Mouse (Mus musculus) heart, embryonic 16.5 days (tissue): ENCODE measurements at regions not wholly inside any gene's neighbourhood (a gene's known extent, or its start where the extent isn't known, plus 50 kb on each side); places are given as distances from the start of the nearest gene placed in this dataset.

Experiments
- ATAC-seq: fragments of 200-750 bp; cut with Nextera tagmentation; replicated peaks from 2 replicates; pipeline ENCODE4 v1.8.0; 2017; ENCODE audit warnings: moderate number of reproducible peaks; ENCODE audit not compliant: insufficient read depth, low FRiP score; ENCODE audit errors: extremely low read depth
- H3K27ac ChIP-seq: fragments of 300-500 bp; sonication (generic); 2 replicates; pipeline ENCODE4 v1.5.1; 2014; ENCODE audit warnings: mild to moderate bottlenecking, low read length, control low read depth, moderate library complexity
- H3K27me3 ChIP-seq: fragments of 300-500 bp; sonication (generic); 2 replicates; pipeline ENCODE4 v1.6.1; 2014; ENCODE audit warnings: low read length, mixed read lengths; ENCODE audit not compliant: control insufficient read depth, insufficient read depth
- H3K36me3 ChIP-seq: fragments of 300-500 bp; sonication (generic); 2 replicates; pipeline ENCODE4 v1.6.1; 2014; ENCODE audit not compliant: control insufficient read depth, insufficient read depth
- H3K4me1 ChIP-seq: fragments of 300-500 bp; sonication (generic); 2 replicates; pipeline ENCODE4 v1.6.1; 2014; ENCODE audit warnings: low read length, mixed read lengths; ENCODE audit not compliant: control insufficient read depth, insufficient read depth
- H3K4me2 ChIP-seq: fragments of 300-500 bp; sonication (generic); 2 replicates; pipeline ENCODE4 v1.6.1; 2014; ENCODE audit warnings: low read depth, mild to moderate bottlenecking, control low read depth, low read length
- H3K4me3 ChIP-seq: fragments of 300-500 bp; sonication (generic); 2 replicates; pipeline ENCODE4 v1.5.1; 2014; ENCODE audit warnings: mild to moderate bottlenecking, control low read depth, low read length
- H3K9ac ChIP-seq: fragments of 300-500 bp; sonication (generic); 2 replicates; pipeline ENCODE4 v1.6.1; 2014; ENCODE audit warnings: low read length, control low read depth
- H3K9me3 ChIP-seq: fragments of 300-500 bp; sonication (generic); replicated peaks from 2 replicates; pipeline ENCODE4 v1.6.1; 2016; ENCODE audit warnings: low read length; ENCODE audit not compliant: control insufficient read depth
- WGBS: fragments of 180-500 bp; shearing (Covaris S2); extraction: QIAGEN DNeasy Blood & Tissue Kit; methylation state at CpG from one replicate; pipeline ENCODE4 v1.1.7; 2014; 5-methylcytosine and 5-hydroxymethylcytosine counted together

DNA sequence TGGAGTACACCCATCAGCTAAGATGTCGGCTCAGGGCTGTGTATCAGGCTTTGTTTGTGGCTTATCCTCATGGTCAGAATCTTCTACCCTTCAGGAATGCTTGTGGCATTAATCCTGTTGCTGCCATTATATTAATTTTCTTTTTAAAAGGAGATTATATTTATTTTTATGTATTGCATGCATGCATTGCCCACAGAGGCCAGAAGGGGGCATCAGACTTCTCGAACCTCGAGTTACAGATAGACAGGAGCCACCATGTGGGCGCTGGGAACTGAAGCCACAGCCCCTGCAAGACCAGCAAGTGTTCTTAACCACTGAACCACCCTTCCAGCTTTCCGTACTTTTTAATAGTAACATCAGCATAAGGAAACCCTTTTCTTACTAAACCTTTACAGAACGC is 134.7 kb upstream of the Pitx1 start:
- 81% methylated on average over 6 of the region's 6 CpGs for whole genome bisulfite sequencing

DNA sequence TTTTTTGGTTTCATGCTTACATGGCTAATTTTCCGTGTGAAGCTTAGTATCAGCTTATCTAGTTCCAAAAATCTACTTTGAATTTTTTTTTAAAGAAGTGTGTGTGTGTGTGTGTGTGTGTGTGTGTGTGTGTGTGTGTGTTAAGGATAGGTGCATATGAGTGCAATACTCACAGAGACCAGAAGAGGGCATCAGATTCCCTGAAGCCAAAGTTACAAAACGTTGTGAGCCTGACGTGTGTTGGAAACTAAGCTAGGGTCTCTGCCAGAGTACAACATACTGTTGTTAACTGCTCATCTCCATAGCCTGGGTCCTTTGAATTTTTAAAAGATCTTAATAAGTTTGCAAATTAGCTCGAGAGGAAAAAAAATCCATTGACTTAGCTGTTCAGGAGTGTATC is 133.5 kb upstream of the Pitx1 start:
- peaks cover 4% of the 10 kb centered on the region for H3K4me1 ChIP-seq
- no peak overlapping the region for H3K4me2 ChIP-seq
- WGBS, result 89% methylated on average over 4 of the region's 4 CpGs
- H3K9me3 ChIP-seq, result no peaks in the 10 kb centered on the region
- no peak for ATAC-seq
- H3K9ac ChIP-seq, result no peak overlapping the region
- H3K27me3 ChIP-seq, result peaks cover 10% of the 10 kb centered on the region; the same call in 1 of the 2 replicates
- H3K27ac ChIP-seq, result no peak overlapping the region
- H3K4me3 ChIP-seq, result no peak overlapping the region
- no peaks in the 10 kb centered on the region for H3K36me3 ChIP-seq

More for the DNA sequence above, 134.7 kb upstream of the Pitx1 start:
- Histone ChIP-seq H3K27ac (no peak overlapping the region), H3K36me3 (no peaks in the 10 kb centered on the region), H3K9ac (no peak overlapping the region), H3K4me2 (no peak overlapping the region), H3K9me3 (no peaks in the 10 kb centered on the region), H3K27me3 (peaks cover under 1% of the 10 kb centered on the region; the same call in 1 of the 2 replicates), H3K4me1 (peaks cover 3% of the 10 kb centered on the region), H3K4me3 (no peak overlapping the region)
- no peak for ATAC-seq

DNA sequence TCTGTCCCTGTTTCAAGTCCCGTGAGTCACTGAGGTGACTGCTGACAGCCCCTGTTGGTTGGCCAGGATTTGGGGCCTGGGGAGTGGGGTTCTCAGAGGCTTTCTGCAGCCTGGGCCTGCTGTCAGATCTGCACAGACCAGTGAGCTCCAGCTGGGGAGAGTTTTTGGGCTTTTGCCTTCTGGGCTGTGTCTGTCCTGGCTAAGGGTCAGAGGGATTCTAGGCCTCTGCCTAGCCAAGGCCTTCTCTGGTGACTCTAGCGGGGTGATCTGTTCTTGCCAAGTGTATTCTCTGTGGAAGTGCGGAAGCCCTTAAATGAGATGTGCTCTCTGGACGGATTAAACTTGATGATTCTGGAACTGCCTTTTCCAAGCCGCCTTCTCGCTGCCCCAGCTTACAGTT is 131.2 kb upstream of the Pitx1 start:
- H3K36me3 ChIP-seq, result no peaks in the 10 kb centered on the region
- no peak overlapping the region for H3K4me2 ChIP-seq
- no peak overlapping the region for H3K9ac ChIP-seq
- WGBS, result 78% methylated on average over 6 of the region's 6 CpGs
- H3K27me3 ChIP-seq, result peaks cover 27% of the 10 kb centered on the region
- H3K4me3 ChIP-seq, result no peak overlapping the region
- peaks cover 7% of the 10 kb centered on the region for H3K4me1 ChIP-seq
- no peaks in the 10 kb centered on the region for H3K9me3 ChIP-seq
- ATAC-seq, result no peak
- no peak overlapping the region for H3K27ac ChIP-seq

DNA sequence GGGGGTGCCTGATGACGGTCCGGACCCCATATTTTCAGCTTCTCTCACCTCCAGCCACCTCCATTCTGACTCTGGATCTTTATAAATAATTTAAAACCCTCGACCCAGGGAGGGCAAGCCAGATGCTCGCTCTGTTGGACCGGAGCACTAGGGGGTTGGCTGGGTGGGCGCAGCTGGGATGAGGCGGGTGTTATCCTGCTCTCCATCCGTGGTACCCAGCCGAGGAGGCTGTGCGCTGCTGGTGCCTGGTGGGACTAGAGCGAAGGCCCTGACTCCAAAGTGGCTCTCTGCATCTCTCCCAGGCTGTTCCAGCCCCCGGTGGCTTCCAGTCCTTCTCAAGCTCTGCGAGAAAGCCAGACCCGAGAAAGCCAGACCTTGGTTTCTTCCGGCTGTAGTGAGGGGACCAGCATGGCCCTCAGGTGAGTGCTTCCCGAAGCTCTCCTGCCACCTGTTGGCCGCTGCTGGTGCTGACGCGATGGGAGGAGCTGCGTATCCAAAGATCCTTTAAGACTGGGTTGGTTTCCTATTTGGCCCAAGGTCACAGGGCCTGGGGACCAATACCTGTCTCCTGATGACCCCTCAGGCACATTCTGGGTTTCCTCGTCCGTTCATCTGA is 127.1 kb upstream of the Pitx1 start:
- Histone ChIP-seq H3K27me3 (peaks cover 40% of the 10 kb centered on the region), H3K9me3 (no peaks in the 10 kb centered on the region), H3K4me2 (peak overlapping the region; percentile 52), H3K9ac (no peak overlapping the region), H3K27ac (no peak overlapping the region), H3K36me3 (no peaks in the 10 kb centered on the region), H3K4me1 (peaks cover 7% of the 10 kb centered on the region), H3K4me3 (peak overlapping the region; percentile 18; the same call in 1 of the 2 replicates)
- ATAC-seq, result no peak
- WGBS, result 14% methylated on average over 22 of the region's 22 CpGs

DNA sequence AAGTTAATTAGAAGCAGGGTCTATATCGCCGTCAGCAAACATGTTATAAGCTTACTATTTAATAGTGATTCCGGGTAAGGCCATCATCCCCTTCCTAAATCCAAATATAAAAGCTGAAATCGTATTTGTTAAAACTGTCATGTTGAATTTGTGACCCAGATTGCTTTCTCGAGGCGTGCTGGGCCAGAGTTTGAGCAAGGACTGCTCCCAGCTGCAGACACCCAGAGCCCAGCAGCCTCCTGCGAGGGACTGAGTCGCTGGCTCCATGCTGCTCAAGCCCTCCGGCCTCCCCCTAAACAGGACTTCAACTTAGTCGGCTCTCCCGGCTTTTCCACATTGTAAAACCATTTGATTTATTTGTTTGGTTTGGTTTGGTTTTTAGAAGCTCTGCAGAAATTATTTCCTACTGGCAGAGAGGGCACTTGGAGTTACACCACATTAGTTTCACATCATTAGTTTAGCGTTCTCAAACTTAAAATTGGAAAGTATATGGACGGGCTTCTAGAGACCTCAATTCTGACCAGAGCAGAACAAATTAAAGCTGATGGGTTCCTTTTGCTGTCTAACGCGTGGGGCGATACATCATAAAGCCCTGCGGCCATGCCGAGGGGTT is 126.4 kb upstream of the Pitx1 start:
- H3K9ac ChIP-seq, result no peak overlapping the region
- 45% methylated on average over 18 of the region's 18 CpGs for WGBS
- H3K4me3 ChIP-seq, result no peak overlapping the region
- peaks cover 7% of the 10 kb centered on the region for H3K4me1 ChIP-seq
- H3K27ac ChIP-seq, result no peak overlapping the region
- H3K27me3 ChIP-seq, result peaks cover 44% of the 10 kb centered on the region
- ATAC-seq, result no peak
- H3K36me3 ChIP-seq, result no peaks in the 10 kb centered on the region
- no peak overlapping the region for H3K4me2 ChIP-seq
- no peaks in the 10 kb centered on the region for H3K9me3 ChIP-seq

DNA sequence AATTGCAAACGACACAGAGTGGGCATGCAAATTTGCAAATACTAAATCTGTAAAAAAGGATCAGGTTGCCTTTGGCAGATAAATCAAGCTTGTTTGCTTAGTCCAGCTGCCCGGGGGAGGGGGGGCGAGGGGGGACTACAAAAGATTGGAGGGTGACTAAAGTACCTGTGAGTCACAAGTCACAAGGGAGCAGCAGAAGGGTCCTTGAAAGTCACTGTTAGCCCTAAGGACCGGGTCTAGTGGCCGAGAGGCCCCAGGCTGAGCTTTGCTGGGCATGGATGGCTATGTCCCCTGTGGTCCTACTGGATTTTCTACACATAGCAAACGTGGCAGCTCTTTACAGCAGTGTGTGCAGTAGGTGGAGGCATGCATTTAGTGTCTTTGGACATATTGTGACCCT is 118.4 kb upstream of the Pitx1 start:
- no peaks in the 10 kb centered on the region for H3K36me3 ChIP-seq
- 62% methylated on average over 6 of the region's 6 CpGs for WGBS
- peaks cover 13% of the 10 kb centered on the region for H3K27me3 ChIP-seq

DNA sequence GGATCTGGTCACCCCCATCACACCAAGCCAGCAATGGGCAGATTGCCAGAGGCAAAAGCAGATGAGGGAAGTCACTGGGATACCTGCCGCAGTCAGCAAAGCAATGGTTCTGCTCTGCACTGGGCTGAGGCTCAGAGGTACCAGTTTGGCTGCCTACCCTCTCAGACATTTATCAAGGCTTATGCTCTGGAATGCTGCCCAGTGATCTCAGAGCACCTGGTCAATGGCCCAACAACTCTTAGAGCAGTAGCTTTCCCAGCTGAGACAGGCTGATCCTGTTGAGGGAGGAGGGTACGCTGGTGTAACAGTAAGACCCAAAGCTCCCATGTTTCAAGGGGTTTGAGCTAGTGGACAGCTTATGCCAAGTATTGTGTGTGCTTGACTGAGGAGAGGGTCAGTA is 117.4 kb upstream of the Pitx1 start:
- Histone ChIP-seq H3K9ac (no peak overlapping the region), H3K36me3 (no peaks in the 10 kb centered on the region), H3K4me3 (no peak overlapping the region), H3K9me3 (no peaks in the 10 kb centered on the region), H3K27ac (no peak overlapping the region), H3K27me3 (peaks cover 11% of the 10 kb centered on the region), H3K4me1 (no peaks in the 10 kb centered on the region), H3K4me2 (no peak overlapping the region)
- WGBS, result 91% methylated on average over 2 of the region's 2 CpGs
- ATAC-seq, result no peak

More for the DNA sequence above, 118.4 kb upstream of the Pitx1 start:
- no peak for ATAC-seq
- Histone ChIP-seq H3K4me2 (no peak overlapping the region), H3K9ac (no peak overlapping the region), H3K27ac (no peak overlapping the region), H3K9me3 (no peaks in the 10 kb centered on the region), H3K4me3 (no peak overlapping the region), H3K4me1 (no peaks in the 10 kb centered on the region)

DNA sequence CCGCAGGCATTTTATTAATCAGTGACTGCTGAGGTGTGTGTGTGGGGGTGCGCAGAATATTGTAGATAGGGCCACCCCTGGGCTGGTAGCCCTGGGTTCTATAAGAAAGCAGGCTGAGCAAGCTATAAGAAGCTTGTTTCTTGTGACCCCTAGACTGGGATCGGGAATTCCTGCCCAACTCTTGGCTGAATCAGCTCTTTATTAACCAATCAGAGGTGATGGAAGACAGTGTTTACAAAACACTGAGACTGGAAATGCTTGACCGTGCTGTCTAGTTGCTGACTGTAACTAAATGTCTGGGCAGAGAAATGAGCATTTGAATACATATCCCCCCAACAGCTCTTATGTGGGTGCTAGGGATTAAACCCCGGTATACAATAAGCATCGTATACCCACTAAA is 114.8 kb upstream of the Pitx1 start:
- Histone ChIP-seq H3K9me3 (no peaks in the 10 kb centered on the region), H3K9ac (no peak overlapping the region), H3K4me2 (no peak overlapping the region), H3K27ac (no peak overlapping the region), H3K27me3 (peaks cover 2% of the 10 kb centered on the region), H3K4me1 (no peaks in the 10 kb centered on the region), H3K4me3 (no peak overlapping the region), H3K36me3 (no peaks in the 10 kb centered on the region)
- ATAC-seq, result no peak
- WGBS, result 77% methylated on average over 6 of the region's 6 CpGs

DNA sequence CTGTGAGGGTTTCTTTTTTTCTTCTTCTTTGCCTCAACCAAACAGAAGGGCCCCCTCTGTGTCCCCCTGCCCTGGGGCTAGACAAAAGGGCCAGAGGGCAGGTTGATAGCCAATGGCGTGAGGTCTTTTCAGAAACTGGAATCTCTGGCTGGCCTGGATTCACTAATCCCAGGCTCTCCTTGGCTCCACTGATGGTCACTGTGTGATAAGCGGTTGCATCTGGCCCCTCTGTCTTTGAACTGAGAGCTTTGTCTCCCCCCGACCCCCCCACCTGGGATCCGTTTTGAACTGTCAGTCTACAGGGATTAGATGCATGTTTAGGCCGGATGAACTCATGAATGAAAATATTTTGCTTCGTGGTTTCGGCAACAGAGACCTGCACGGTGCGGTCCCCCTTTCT is 112.6 kb upstream of the Pitx1 start:
- no peaks in the 10 kb centered on the region for H3K9me3 ChIP-seq
- H3K4me2 ChIP-seq, result no peak overlapping the region
- no peak overlapping the region for H3K27ac ChIP-seq
- no peaks in the 10 kb centered on the region for H3K36me3 ChIP-seq
- ATAC-seq, result no peak
- no peaks in the 10 kb centered on the region for H3K27me3 ChIP-seq
- 76% methylated on average over 9 of the region's 9 CpGs for WGBS
- no peak overlapping the region for H3K9ac ChIP-seq
- H3K4me3 ChIP-seq, result no peak overlapping the region
- no peaks in the 10 kb centered on the region for H3K4me1 ChIP-seq
